Mouse (Mus musculus) kidney, postnatal 25 days (tissue): ENCODE data around the gene Epb41.

Experiments
- DNase-seq, 2 experiments: peaks; one replicate each; pipeline ENCODE4 v3.0.0; 2021; ENCODE audit warnings: mixed read lengths in 2 of 2

The Epb41 gene

GRCm38 (mm10) chr4:131919506-131920140, 155.5 kb downstream of the Epb41 start:
- DNase-seq = no peak

- DNase-seq = peak; percentile 55 to 80
Observed at GRCm38 (mm10) chr4:131918711-131919500, 156.2 kb downstream of the Epb41 start.

- DNase-seq = no peak
Observed at GRCm38 (mm10) chr4:131918026-131918533, 157.0 kb downstream of the Epb41 start.

GRCm38 (mm10) chr4:131917010-131917555, 158.0 kb downstream of the Epb41 start:
- DNase-seq = peak; percentile 48 to 78

GRCm38 (mm10) chr4:131916425-131916824, 158.7 kb downstream of the Epb41 start:
- peak; percentile 85 to 94 for DNase-seq

GRCm38 (mm10) chr4:131915821-131916328, 159.2 kb downstream of the Epb41 start:
- no peak for DNase-seq

- DNase-seq = peak; percentile 66 to 83
Observed at GRCm38 (mm10) chr4:131914891-131915469, 160.1 kb downstream of the Epb41 start.

- no peak for DNase-seq
Observed at GRCm38 (mm10) chr4:131914046-131914643, 161.0 kb downstream of the Epb41 start.

GRCm38 (mm10) chr4:131913526-131913925, 161.6 kb downstream of the Epb41 start:
- peak in 1 of 2 experiments; percentile 64 for DNase-seq

GRCm38 (mm10) chr4:131911521-131911920, 163.6 kb downstream of the Epb41 start:
- no peak for DNase-seq

- DNase-seq = peak in 1 of 2 experiments; percentile 73
Observed at GRCm38 (mm10) chr4:131910237-131910994, 164.7 kb downstream of the Epb41 start.

- DNase-seq = no peak
Observed at GRCm38 (mm10) chr4:131907912-131908311, 167.2 kb downstream of the Epb41 start.

GRCm38 (mm10) chr4:131906423-131906822, 168.7 kb downstream of the Epb41 start:
- peak; percentile 48 to 67 for DNase-seq

GRCm38 (mm10) chr4:131904478-131904877, 170.6 kb downstream of the Epb41 start:
- DNase-seq = peak; percentile 77

GRCm38 (mm10) chr4:131901090-131901489, 174.0 kb downstream of the Epb41 start:
- DNase-seq = peak in 1 of 2 experiments; percentile 37

GRCm38 (mm10) chr4:131899180-131899554, 176.0 kb downstream of the Epb41 start:
- peak; percentile 60 to 62 for DNase-seq

GRCm38 (mm10) chr4:131898503-131899179, 176.5 kb downstream of the Epb41 start:
- DNase-seq = no peak

GRCm38 (mm10) chr4:131897787-131898186, 177.3 kb downstream of the Epb41 start:
- DNase-seq = peak; percentile 67 to 91

- DNase-seq = no peak
Observed at GRCm38 (mm10) chr4:131897109-131897508, 178.0 kb downstream of the Epb41 start.

- DNase-seq = no peak
Observed at GRCm38 (mm10) chr4:131890692-131891091, 184.4 kb downstream of the Epb41 start.

- no peak for DNase-seq
Observed at GRCm38 (mm10) chr4:131888564-131888963, 186.6 kb downstream of the Epb41 start.
